ENCODE assay signal across 8 mouse cellular contexts in genomic region chr4:43578376-43579204, GRCm38 (mm10). TPM values are rescaled to one million over a fixed set of nuclear protein-coding genes. Genes with fewer than 3 reads are reported as not detected.
DNase-seq lines count a peak whose midpoint lies in the region; ATAC-seq lines count a peak whose summit lies in the region.

TSS of gene Rgp1 (plus strand) at chr4:43578715.
TSS of gene Gba2 (minus strand) at chr4:43578873.

- peak; percentile 92 for DNase-seq in R1 (ENCODE audit: low read depth, low spot score)
- DNase-seq in cerebellum, postnatal 14 days, result peak; percentile 86 to 90
- DNase-seq in frontal cortex, postnatal 25 days (ENCODE audit: low spot score in 2 of 2), result peak; percentile 73 to 78
- peak; percentile 71 to 78 for DNase-seq in layer of hippocampus, postnatal 25 days (ENCODE audit: extremely low spot score in 1 of 2, low spot score in 1 of 2)
- peak; percentile 88 for DNase-seq in lung, postnatal 14 days
- peak; percentile 89 for DNase-seq in ovary, postnatal 36 days (ENCODE audit: low spot score)
- peak; percentile 90 for DNase-seq in thymus, postnatal 14 days

- peaks cover 49% of the 10 kb centered on the region for H3K4me1 ChIP-seq in hindbrain, embryonic 13.5 days (replicated peaks)

- peak within 1 kb of the TSS; percentile 99 for H3K4me2 ChIP-seq in hindbrain, embryonic 13.5 days

- H3K27ac ChIP-seq in hindbrain, embryonic 13.5 days, result peak within 1 kb of the TSS; percentile 90

- peaks cover 43% of the 10 kb centered on the region for H3K36me3 ChIP-seq in hindbrain, embryonic 13.5 days

- peak within 1 kb of the TSS; percentile 92 for H3K9ac ChIP-seq in hindbrain, embryonic 13.5 days

- peak; percentile 88 for ATAC-seq in hindbrain, embryonic 13.5 days (ENCODE audit: low FRiP score)

- H3K27me3 ChIP-seq in hindbrain, embryonic 13.5 days, result no peaks in the 10 kb centered on the region

- under 1% methylated on average over 76 of the region's 76 CpGs for WGBS in hindbrain, embryonic 13.5 days

- H3K9me3 ChIP-seq in hindbrain, embryonic 13.5 days, result no peaks in the 10 kb centered on the region

- peak within 1 kb of the TSS; percentile 89 for H3K4me3 ChIP-seq in hindbrain, embryonic 13.5 days

RNA-seq across cellular contexts. Expression of gene Rgp1, which starts in this region (rescaled TPM):
- polyA plus RNA-seq in hindbrain, embryonic 13.5 days (2015; fragmentation: Nextera tagmentation; extraction: Ambion mirVana), result 29.0 and 31.5 TPM in 2 replicates
- 10 to 100 TPM; 40.9 to 42.7 TPM for total RNA-seq in layer of hippocampus, postnatal 25 days (2021)

RNA-seq across cellular contexts. Expression of gene Gba2, which starts in this region (rescaled TPM):
- 53.6 and 53.8 TPM in 2 replicates for polyA plus RNA-seq in hindbrain, embryonic 13.5 days (2015; fragmentation: Nextera tagmentation; extraction: Ambion mirVana)
- 10 to 100 TPM; 60.8 to 64.4 TPM for total RNA-seq in layer of hippocampus, postnatal 25 days (2021)

Comparison
In these comparisons a context has a peak if more than half of its experiments do, and no peak if none do; other contexts are left out.
1. Peak in every context shown above with its lines: DNase-seq, ATAC-seq, H3K4me3 ChIP-seq and H3K27ac ChIP-seq.